Mouse (Mus musculus) c-Kit-negative CD71-positive TER-119-positive erythroid progenitor cells, embryonic 14.5 days (primary cell): ENCODE results near the gene Trim72.

Source experiments
- DNase-seq: peaks from one replicate; pipeline ENCODE4 v3.0.0-alpha.2; 2013; ENCODE audit warnings: low read depth, low spot score

Gene Trim72

DNA sequence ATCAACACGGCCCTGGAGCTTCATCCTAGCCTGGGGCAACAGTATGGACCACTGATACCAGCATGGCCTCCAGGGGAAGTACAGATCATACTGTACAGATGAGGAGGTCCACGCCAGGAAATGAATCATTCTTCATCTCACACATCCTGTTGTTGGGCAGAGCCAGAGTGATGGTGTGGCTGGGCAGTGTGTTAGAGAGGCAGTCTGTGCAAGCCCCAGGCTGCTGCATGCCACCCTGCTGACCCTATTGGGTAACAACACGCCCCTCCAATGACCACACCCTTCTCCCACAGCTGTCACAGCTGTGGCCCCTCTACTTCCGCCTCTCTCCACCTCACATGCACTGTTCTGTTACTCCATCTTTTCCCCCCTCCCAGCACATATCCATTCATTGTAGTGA is 47.0 kb downstream of the Trim72 start:
- DNase-seq, result no peak

- DNase-seq, result no peak
Measured at GRCm38 (mm10) chr7:128053061-128053460, 49.3 kb downstream of the Trim72 start.

- no peak for DNase-seq
Measured at GRCm38 (mm10) chr7:128056917-128057444, 53.2 kb downstream of the Trim72 start.

DNA sequence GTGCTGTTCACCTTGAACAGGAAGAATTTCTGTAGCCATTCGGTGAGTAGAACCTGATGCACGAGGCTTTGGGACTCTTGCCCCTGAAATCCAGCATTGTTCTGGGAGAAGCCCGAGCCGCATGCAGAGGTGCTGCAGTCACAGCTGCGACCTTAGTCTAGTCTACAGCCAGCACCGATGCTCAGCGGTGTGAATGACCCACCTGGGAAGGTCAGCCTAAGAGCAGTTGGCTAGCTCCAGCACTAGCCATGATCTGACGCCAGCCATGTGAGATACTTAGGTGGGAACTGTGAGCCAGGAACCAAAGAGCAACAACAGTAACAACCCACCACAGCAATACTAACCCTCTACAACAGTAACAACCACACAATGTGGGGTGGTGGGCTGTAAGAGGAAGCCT is 54.1 kb downstream of the Trim72 start:
- no peak for DNase-seq

DNA sequence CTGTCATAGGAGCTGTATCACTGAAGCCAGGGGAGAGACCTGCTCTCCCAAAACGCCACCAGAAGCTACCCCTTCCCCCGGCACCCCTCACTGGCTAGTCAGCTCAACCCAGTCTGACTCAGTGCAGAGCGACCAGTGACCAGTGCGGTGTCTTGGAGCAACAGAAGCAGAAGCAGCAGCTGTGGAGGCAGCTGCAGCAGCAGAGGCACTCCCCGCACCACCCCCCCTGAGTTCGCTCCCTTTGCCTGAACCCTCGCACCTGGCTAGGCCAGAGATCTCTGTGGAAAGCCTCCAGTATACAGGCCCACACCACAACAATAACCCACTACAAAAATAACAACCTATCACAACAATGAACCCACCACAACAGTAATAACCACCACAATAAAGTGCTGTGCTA is 54.8 kb downstream of the Trim72 start:
- no peak for DNase-seq

DNA sequence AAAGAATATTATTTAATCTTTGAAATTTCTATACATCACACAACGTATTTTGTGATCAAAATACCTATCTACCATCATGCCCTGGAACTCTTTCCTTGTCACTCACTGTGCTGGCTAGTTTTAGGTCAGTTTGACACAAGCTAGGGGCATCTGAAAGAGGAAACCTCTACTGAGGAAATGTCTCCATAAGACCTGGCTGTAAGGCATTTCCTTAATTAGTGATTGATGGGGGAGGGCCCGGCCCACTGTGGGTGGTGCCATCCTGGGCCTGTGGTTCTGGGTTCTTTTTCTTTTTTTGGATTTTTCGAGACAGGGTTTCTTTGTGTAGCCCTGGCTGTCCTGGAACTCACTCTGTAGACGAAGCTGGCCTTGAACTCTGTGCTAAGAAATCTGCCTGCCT is 55.3 kb downstream of the Trim72 start:
- DNase-seq, result no peak
